ENCODE assay signal across 24 mouse cellular contexts in the genomic region with DNA sequence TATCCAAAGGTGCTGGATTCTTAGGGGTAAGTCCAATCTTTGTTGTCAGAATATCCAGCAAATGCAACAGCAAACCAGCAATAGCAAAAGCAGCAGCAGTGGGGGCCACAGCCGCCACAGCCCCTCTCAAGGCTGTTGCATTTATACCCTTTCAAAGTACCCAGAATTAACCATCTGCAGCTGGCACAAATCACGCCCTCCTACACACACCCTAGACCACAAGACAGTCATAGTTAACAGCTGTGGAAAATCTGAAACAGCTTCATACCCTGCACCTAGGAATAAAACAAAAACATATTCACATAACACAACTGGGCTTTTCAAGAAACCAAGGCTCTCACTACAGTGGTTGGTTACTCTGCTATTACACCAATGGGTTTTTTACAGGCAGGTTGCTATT. TPM values are rescaled to one million over a fixed set of nuclear protein-coding genes. Genes with fewer than 3 reads are reported as not detected.
DNase-seq lines count a peak whose midpoint lies in the region; ATAC-seq and TF ChIP-seq lines count a peak whose summit lies in the region.
"Had no signal": no experiment of that assay in that cellular context is flagged by ENCODE, and none has a peak within 500 bp of the region (broad histone marks: within the 10 kb centered on the region; RNA-seq: fewer than 3 reads in every experiment).

No protein-coding gene starts in this region.

- no peaks in the 10 kb centered on the region for H3K27me3 ChIP-seq in myocyte (ENCODE audit: control insufficient read depth, insufficient read depth, insufficient read length)
- H3K27me3 ChIP-seq: heart, embryonic 15.5 days; intestine, embryonic 15.5 days; liver, embryonic 15.5 days; lung, embryonic 15.5 days had no signal

- no peaks in the 10 kb centered on the region for H3K79me2 ChIP-seq in myocyte (ENCODE audit: control insufficient read depth, insufficient read depth)

- DNase-seq in 3T3-L1 (ENCODE audit: low read depth, low spot score), result peak; percentile 14
- peak; percentile 2 for DNase-seq in CD4-positive helper T cell, adult 2 months (ENCODE audit: low read depth, low spot score)
- DNase-seq in brain, adult 2 months (ENCODE audit: low read depth, low spot score), result peak; percentile 29
- DNase-seq in embryo, embryonic 10.5 days (ENCODE audit: low spot score), result no peak
- DNase-seq: adrenal gland, adult 2 months; cerebellum, adult 11-12 months; cerebellum, adult 9-11 months; gastrocnemius, postnatal 10 days; heart, adult 11 months; kidney, adult 8-10 months; kidney, postnatal 4 days; thymus, postnatal 4 days had no signal

- no peak for TF ChIP-seq POLR2A in myocyte (IDR thresholded peaks at IDR 0.05; ENCODE audit: insufficient read length, low read depth)

- no peak overlapping the region for H3ac ChIP-seq in myocyte (ENCODE audit: control insufficient read depth, insufficient read length)

- H3K36me3 ChIP-seq in myocyte (ENCODE audit: control insufficient read depth, insufficient read depth), result peaks cover 36% of the 10 kb centered on the region
- H3K36me3 ChIP-seq: intestine, embryonic 15.5 days had no signal

- H3K4me3 ChIP-seq in myocyte, result no peak overlapping the region
- H3K4me3 ChIP-seq: erythroblast, embryonic 14.5 days; heart, embryonic 10.5 days; heart, embryonic 15.5 days; intestine, embryonic 15.5 days; liver, embryonic 15.5 days; lung, embryonic 15.5 days had no signal

- no peak for ATAC-seq in megakaryocyte-erythroid progenitor cell, adult 5-6 weeks (replicated peaks; ENCODE audit: low FRiP score, low TSS enrichment, poor library complexity, severe bottlenecking)
- ATAC-seq: forebrain, embryonic 16.5 days; hindbrain, embryonic 16.5 days; intestine, embryonic 15.5 days; midbrain, embryonic 16.5 days had no signal

- peak overlapping the region; percentile 34 for H3K4me2 ChIP-seq in myocyte (ENCODE audit: low read depth)
- H3K4me2 ChIP-seq: heart, embryonic 15.5 days; intestine, embryonic 15.5 days; liver, embryonic 15.5 days; lung, embryonic 15.5 days; midbrain, embryonic 11.5 days had no signal

TF ChIP-seq in myocyte, 11 proteins besides CTCF, POLR2A, EP300 and RAD21:
- TF ChIP-seq MYOG (IDR thresholded peaks at IDR 0.05; ENCODE audit: control insufficient read depth in 1 of 3, insufficient read depth in 1 of 3, insufficient read length in 2 of 3, low read depth in 2 of 3) (peak in 2 of 3 experiments; percentile 25 to 69), MYOD1 (IDR thresholded peaks at IDR 0.05; ENCODE audit: control insufficient read depth in 1 of 3, insufficient read length in 2 of 3, low read depth in 2 of 3) (peak in 2 of 3 experiments; percentile 71 to 72), MAX (IDR thresholded peaks at IDR 0.05; ENCODE audit: low read depth) (no peak), REST (IDR thresholded peaks at IDR 0.05; ENCODE audit: insufficient read depth, insufficient read length) (no peak), TCF12 (IDR thresholded peaks at IDR 0.05; ENCODE audit: insufficient read depth, poor library complexity, severe bottlenecking) (peak; percentile 60)

RNA-seq across cellular contexts. Expression of gene Skp2, which starts 34.6 kb away (rescaled TPM):
- 5.0 TPM for polyA plus RNA-seq in myocyte (2012; fragmentation: generic; extraction: Trizol)
- 30.6 and 31.0 TPM in 2 replicates for total RNA-seq in megakaryocyte-erythroid progenitor cell, adult 5-6 weeks (2014; fragmentation: Nextera tagmentation)
- total RNA-seq in megakaryocyte-erythroid progenitor cell, adult 5-6 weeks (2017), result 13.1 and 15.7 TPM in 2 replicates

RNA-seq across cellular contexts. Expression of gene Lmbrd2, which starts 49.4 kb away (rescaled TPM):
- 4.7 TPM for polyA plus RNA-seq in myocyte (2012; fragmentation: generic; extraction: Trizol)
- total RNA-seq in megakaryocyte-erythroid progenitor cell, adult 5-6 weeks (2014; fragmentation: Nextera tagmentation), result 6.8 and 8.0 TPM in 2 replicates
- total RNA-seq in megakaryocyte-erythroid progenitor cell, adult 5-6 weeks (2017), result 22.4 and 23.2 TPM in 2 replicates
